Mouse (Mus musculus): ENCODE data around the gene Rfk. TPM values are rescaled to one million over a fixed set of nuclear protein-coding genes. Genes with fewer than 3 reads are reported as not detected.

Gene Rfk
- polyA plus RNA-seq (2012; ENCODE audit: insufficient read depth, insufficient read length, missing spikeins), result 107 and 113 TPM in 2 replicates

DNA sequence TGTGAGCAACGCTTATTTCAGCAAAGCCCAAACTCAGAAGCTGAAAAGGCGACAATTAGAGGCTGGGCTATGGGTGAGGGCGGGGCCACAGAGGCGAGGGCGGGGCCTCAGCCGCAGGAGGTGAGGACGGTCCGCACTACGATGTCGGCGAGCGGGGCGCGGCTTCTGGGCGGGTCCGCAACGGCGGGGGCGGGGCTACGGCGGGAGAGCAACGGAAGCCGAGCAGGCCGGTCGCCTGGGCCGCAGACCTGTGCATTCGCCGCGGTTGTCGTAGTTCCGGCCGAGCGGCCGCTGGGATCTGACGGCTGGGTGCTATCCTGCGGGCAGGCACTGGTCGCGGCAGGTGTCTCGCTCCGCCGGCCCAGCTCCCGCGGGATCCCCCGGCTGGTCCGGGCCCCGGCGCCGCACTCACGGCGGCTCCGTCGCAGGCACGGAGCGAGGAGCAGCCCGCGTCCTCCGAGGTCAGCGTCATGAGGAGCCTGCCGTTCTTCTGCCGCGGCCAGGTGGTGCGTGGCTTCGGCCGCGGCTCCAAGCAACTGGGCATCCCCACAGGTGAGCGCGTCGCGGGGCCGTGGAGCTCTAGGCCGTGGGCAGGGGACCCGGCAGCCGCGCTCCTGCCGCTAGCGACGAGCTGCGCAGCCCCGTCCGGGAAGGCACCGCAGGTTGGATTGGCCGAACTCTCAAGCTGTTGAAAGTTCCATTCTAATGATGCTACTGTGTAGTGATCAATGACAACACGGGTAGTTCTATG, at the start of gene Rfk:
Gene Rfk (plus strand): TSS at position 203 of the 751 bp plus-strand sequence.
- Histone ChIP-seq H3K4me3 (ENCODE audit: insufficient read depth, low read depth, low read length) (peak within 1 kb of the TSS; percentile 68), H3K27ac (replicated peaks; ENCODE audit: low read depth, low read length) (peak within 1 kb of the TSS; percentile 2; the same call in 1 of the 2 replicates)

GRCm38 (mm10) chr19:17344881-17345280, 49.0 kb upstream of the Rfk start:
- Histone ChIP-seq H3K27ac (replicated peaks; ENCODE audit: low read depth, low read length) (no peak overlapping the region), H3K4me1 (ENCODE audit: control insufficient read depth, insufficient read depth, insufficient read length, low read length) (no peaks in the 10 kb centered on the region), H3K4me3 (ENCODE audit: insufficient read depth, low read depth, low read length) (no peak overlapping the region)

More for the DNA sequence above, at the start of gene Rfk:
- H3K4me1 ChIP-seq (ENCODE audit: control insufficient read depth, insufficient read depth, insufficient read length, low read length), result peaks cover 9% of the 10 kb centered on the region; the same call in 1 of the 2 replicates

DNA sequence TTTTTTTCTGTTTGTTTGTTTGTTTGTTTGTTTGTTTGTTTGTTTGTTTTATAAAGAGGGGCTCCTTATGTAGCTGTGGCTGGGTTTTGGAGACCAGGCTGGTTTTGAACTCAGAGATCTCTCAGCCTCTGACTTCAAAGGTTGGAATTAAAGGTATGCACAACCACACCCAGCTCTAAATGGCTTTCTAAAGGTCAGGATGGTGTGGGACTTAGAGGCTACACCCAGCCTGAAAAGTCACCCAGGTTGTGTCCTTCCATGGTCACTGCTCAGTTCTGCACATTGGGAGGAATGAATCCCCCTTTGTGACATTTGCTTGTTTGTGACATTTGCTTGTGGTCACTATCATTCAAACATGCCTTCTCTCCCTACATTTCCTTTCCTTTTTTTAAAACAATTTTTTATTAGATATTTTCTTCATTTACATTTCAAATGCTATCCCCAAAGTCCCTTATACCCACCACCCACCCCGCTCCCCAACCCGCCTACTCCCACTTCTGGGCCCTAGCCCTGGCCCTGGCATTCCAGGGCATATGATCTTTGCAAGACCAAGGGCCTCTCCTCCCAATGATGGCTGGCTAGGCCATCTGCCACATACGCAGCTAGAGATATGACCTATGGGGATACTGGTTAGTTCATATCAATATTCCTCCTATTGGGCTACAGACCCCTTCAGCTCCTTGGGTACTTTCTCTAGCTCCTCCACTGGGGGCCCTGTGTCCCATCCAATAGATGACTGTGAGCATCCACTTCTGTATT, 46.9 kb upstream of the Rfk start:
- Histone ChIP-seq H3K4me1 (ENCODE audit: control insufficient read depth, insufficient read depth, insufficient read length, low read length) (no peaks in the 10 kb centered on the region), H3K27ac (replicated peaks; ENCODE audit: low read depth, low read length) (no peak overlapping the region), H3K4me3 (ENCODE audit: insufficient read depth, low read depth, low read length) (no peak overlapping the region)

- Histone ChIP-seq H3K4me1 (ENCODE audit: control insufficient read depth, insufficient read depth, insufficient read length, low read length) (no peaks in the 10 kb centered on the region), H3K4me3 (ENCODE audit: insufficient read depth, low read depth, low read length) (no peak overlapping the region), H3K27ac (replicated peaks; ENCODE audit: low read depth, low read length) (no peak overlapping the region)
These were observed 46.0 kb upstream of the Rfk start for GRCm38 (mm10) chr19:17347852-17348251.

GRCm38 (mm10) chr19:17353727-17354126, 40.1 kb upstream of the Rfk start:
- H3K27ac ChIP-seq (replicated peaks; ENCODE audit: low read depth, low read length), result no peak overlapping the region
- H3K4me3 ChIP-seq (ENCODE audit: insufficient read depth, low read depth, low read length), result no peak overlapping the region
- no peaks in the 10 kb centered on the region for H3K4me1 ChIP-seq (ENCODE audit: control insufficient read depth, insufficient read depth, insufficient read length, low read length)

GRCm38 (mm10) chr19:17354362-17354761, 39.5 kb upstream of the Rfk start:
- no peaks in the 10 kb centered on the region for H3K4me1 ChIP-seq (ENCODE audit: control insufficient read depth, insufficient read depth, insufficient read length, low read length)
- H3K27ac ChIP-seq (replicated peaks; ENCODE audit: low read depth, low read length), result no peak overlapping the region
- no peak overlapping the region for H3K4me3 ChIP-seq (ENCODE audit: insufficient read depth, low read depth, low read length)

- H3K4me3 ChIP-seq (ENCODE audit: insufficient read depth, low read depth, low read length), result peak overlapping the region; percentile 35
- H3K27ac ChIP-seq (replicated peaks; ENCODE audit: low read depth, low read length), result no peak overlapping the region
- H3K4me1 ChIP-seq (ENCODE audit: control insufficient read depth, insufficient read depth, insufficient read length, low read length), result no peaks in the 10 kb centered on the region
These were observed 39.0 kb upstream of the Rfk start for GRCm38 (mm10) chr19:17354797-17355196.

GRCm38 (mm10) chr19:17355361-17355760, 38.5 kb upstream of the Rfk start:
- Histone ChIP-seq H3K4me1 (ENCODE audit: control insufficient read depth, insufficient read depth, insufficient read length, low read length) (no peaks in the 10 kb centered on the region), H3K27ac (replicated peaks; ENCODE audit: low read depth, low read length) (no peak overlapping the region), H3K4me3 (ENCODE audit: insufficient read depth, low read depth, low read length) (peak overlapping the region; percentile 55)

DNA sequence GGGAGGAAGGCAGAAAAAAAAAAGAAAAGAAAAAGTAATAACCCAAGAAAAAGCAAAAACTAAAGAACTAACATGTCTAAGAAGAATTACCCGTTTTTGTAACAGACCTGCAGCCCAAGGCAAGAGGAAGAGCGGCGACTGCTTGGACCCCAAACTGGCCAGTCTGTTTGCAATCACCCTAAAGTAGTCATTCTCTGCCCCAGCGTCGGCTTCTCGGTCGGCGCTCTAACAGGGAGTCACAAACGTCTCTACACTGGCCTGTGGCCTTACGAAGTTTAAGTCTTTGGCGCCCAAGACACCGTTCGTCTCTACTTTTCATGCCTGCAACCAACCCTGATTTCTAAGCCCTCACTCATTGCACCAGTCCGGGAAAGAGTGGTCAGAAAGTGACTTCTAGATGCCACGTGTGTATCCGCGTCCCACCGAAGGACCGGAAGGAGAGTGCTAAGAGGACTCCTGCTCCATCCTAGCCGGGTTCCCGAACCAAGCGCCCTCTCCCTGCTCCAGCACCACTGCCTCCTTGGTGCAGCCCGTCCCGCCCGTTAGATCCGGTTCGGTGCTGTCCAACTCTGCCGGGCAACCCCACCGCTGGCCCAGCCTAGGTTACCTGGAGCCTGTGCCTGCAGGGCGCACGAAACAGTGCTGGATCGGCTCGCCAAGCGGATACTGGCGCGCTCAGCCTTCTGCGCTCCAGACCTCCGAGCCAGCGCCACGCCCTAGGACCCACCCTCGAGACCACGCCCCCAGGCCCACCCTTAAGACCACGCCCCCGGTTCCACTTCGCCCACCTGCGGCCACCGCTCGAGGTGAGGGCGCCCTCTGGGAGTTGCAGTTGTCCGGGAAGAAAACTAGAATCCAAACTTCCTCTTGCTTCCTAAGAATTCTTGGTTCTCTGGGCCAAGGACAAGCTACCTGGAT, 37.6 kb upstream of the Rfk start:
- Histone ChIP-seq H3K27ac (replicated peaks; ENCODE audit: low read depth, low read length) (peak overlapping the region; percentile 45; the same call in 1 of the 2 replicates), H3K4me3 (ENCODE audit: insufficient read depth, low read depth, low read length) (peak overlapping the region; percentile 55), H3K4me1 (ENCODE audit: control insufficient read depth, insufficient read depth, insufficient read length, low read length) (no peaks in the 10 kb centered on the region)

- Histone ChIP-seq H3K4me1 (ENCODE audit: control insufficient read depth, insufficient read depth, insufficient read length, low read length) (no peaks in the 10 kb centered on the region), H3K4me3 (ENCODE audit: insufficient read depth, low read depth, low read length) (no peak overlapping the region), H3K27ac (replicated peaks; ENCODE audit: low read depth, low read length) (no peak overlapping the region)
These were observed 36.9 kb upstream of the Rfk start for GRCm38 (mm10) chr19:17356932-17357331.

- no peak overlapping the region for H3K4me3 ChIP-seq (ENCODE audit: insufficient read depth, low read depth, low read length)
- no peak overlapping the region for H3K27ac ChIP-seq (replicated peaks; ENCODE audit: low read depth, low read length)
- no peaks in the 10 kb centered on the region for H3K4me1 ChIP-seq (ENCODE audit: control insufficient read depth, insufficient read depth, insufficient read length, low read length)
These were observed 36.5 kb upstream of the Rfk start for GRCm38 (mm10) chr19:17357391-17357790.

- Histone ChIP-seq H3K4me3 (ENCODE audit: insufficient read depth, low read depth, low read length) (no peak overlapping the region), H3K4me1 (ENCODE audit: control insufficient read depth, insufficient read depth, insufficient read length, low read length) (no peaks in the 10 kb centered on the region), H3K27ac (replicated peaks; ENCODE audit: low read depth, low read length) (peak overlapping the region; percentile 39; the same call in 1 of the 2 replicates)
These were observed 34.4 kb upstream of the Rfk start for GRCm38 (mm10) chr19:17359315-17359890.

DNA sequence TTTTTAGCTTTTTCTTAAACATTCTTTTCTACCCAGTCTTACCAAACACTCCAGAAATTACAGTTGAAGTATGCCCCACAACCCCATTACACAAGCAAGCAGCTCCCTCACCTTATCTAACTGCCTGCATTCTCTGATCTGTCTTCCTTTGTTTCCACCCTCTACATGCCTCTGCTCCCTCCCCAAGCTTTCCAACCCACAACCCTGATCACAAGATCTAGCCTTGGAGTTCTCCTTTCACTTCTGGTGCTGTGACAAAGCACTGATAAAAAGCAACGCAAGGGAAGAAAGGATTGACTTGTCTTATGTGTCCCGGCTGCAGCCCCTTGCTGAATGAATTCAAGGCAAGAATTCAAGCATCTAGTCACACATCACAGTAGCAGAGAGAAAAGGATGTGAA, 32.7 kb upstream of the Rfk start:
- Histone ChIP-seq H3K4me3 (ENCODE audit: insufficient read depth, low read depth, low read length) (no peak overlapping the region), H3K4me1 (ENCODE audit: control insufficient read depth, insufficient read depth, insufficient read length, low read length) (no peaks in the 10 kb centered on the region), H3K27ac (replicated peaks; ENCODE audit: low read depth, low read length) (peak overlapping the region; percentile 19; the same call in 1 of the 2 replicates)

DNA sequence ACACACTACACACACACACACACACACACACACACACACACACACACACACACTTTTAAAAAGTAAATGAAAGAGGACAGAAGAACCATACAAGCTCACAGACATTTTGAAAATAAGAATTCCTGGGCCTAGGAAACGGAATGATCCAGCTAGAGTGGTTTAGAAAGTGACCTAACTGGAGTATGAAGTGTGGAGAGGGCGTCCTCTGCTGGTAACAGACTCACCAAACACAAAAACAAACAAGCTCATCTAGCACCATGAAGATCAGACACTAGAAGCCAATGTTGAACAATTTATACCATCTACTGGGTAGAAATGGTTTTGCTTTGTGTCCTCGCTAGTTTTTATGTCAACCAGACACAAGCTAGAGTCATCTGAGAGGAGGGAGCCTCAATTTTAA, 29.1 kb upstream of the Rfk start:
- H3K27ac ChIP-seq (replicated peaks; ENCODE audit: low read depth, low read length), result no peak overlapping the region
- H3K4me1 ChIP-seq (ENCODE audit: control insufficient read depth, insufficient read depth, insufficient read length, low read length), result no peaks in the 10 kb centered on the region
- H3K4me3 ChIP-seq (ENCODE audit: insufficient read depth, low read depth, low read length), result no peak overlapping the region
